Mouse (Mus musculus) pancreas, adult 10 weeks (tissue): ENCODE measurements around the gene Uck2. TPM values are rescaled to one million over a fixed set of nuclear protein-coding genes. Genes with fewer than 3 reads are reported as not detected.

Experiments
- polyA plus RNA-seq: library from polyadenylated mRNA; stranded (reverse); fragments of 350-450 nt; fragmentation: Illumina TruSeq; extraction: RNeasy Lipid Tissue Mini Kit (QIAGEN cat#74804); gene quantifications from one replicate; pipeline ENCODE4 v1.2.3, GENCODE M21; 2015; ENCODE audit warnings: low read depth, low replicate concordance; ENCODE audit not compliant: insufficient read depth

Gene Uck2
- polyA plus RNA-seq = 10.1 TPM

DNA sequence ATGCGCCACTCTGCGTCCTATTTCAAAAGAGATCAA lies at the start of gene Uck2:
Gene Uck2, minus strand, starts transcription at position 1 of the 36 bp plus-strand sequence.

GRCm38 (mm10) chr1:167308261-167309054 lies 23.3 kb upstream of the Uck2 start, which contains the start of gene Tmco1:
Tmco1 (plus strand) TSS chr1:167308378.

Other genes starting within 250 kb of the Uck2 start
- gene Tmco1, start 23.1 kb upstream of the Uck2 start, polyA plus RNA-seq = 22.1 TPM
- gene Aldh9a1, start 64.7 kb upstream of the Uck2 start, polyA plus RNA-seq = 11.2 TPM
- gene Mgst3, start 108.5 kb upstream of the Uck2 start, polyA plus RNA-seq = 6.1 TPM
- not detected for gene Lrrc52, start 181.5 kb upstream of the Uck2 start, polyA plus RNA-seq